Mouse (Mus musculus) erythroblast, embryonic 14.5 days (primary cell): Measurements from ENCODE around the gene Otud7a.

ENCODE experiments used
- GATA1 ChIP-seq: IDR thresholded peaks from 2 replicates; pipeline ENCODE4 v1.6.1; 2012; ENCODE audit warnings: low read length, inconsistent platforms, mixed read lengths
- TAL1 ChIP-seq: IDR thresholded peaks from 3 replicates; pipeline ENCODE4 v1.6.1; 2012; ENCODE audit warnings: low read length, inconsistent platforms, mixed read lengths

- TF ChIP-seq GATA1 (no peak), TAL1 (no peak)
These were observed 111.8 kb downstream of the Otud7a start for GRCm38 (mm10) chr7:63556324-63556723.
